Mouse (Mus musculus): ENCODE data around the gene Dzip1.
A peak's percentile ranks its signal among the peaks of the same experiment; 100 is the strongest.

Gene Dzip1

DNA sequence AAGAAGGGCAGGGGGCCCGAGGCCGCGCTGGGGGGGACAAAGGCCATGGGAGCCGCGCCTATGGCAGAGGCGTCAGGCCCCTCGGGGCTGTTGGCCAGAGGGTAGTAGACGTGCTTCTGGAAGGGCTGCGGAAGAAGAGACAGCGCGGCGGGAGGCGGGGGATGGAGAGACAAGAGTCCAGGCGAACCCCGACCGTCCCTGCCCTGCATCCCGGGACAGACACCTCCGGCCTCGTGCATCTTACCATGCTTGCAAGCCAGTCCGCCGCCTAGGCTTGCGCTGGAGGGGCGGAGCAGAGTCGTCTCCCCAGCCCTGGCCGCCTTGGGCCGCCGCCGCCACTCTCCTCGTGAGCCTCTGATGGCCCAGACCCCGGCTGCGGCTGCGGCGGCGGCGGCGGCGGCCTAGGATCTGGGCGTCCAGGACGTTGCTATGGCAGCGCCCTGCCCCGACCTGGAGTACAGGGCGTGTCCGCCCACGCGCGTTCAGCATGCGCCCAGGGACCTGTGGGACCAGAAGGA lies 2.5 kb downstream of the Dzip1 start:
- DNase-seq (ENCODE audit: low read depth, low spot score), result no peak

DNA sequence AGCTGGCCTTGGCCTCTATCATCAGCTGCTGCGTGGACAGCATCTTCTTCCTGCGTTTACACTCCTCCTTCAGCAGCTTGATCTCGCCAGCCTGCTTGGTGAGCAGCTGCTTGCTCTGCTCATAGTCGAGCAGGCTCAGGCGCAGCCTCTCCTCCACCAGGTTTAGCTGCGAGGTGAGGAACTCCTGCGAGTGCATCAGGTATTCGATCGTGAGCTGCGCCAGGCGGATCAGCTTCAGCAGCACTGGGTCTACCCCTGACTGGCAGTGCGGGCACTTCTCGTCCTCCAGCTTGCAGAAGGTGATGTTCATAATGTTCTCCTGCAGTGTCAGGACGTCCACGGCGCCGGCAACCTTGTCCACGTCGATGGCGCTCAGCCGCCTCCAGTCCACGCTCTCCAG lies 3.0 kb downstream of the Dzip1 start:
- no peak for DNase-seq (ENCODE audit: low read depth, low spot score)

DNA sequence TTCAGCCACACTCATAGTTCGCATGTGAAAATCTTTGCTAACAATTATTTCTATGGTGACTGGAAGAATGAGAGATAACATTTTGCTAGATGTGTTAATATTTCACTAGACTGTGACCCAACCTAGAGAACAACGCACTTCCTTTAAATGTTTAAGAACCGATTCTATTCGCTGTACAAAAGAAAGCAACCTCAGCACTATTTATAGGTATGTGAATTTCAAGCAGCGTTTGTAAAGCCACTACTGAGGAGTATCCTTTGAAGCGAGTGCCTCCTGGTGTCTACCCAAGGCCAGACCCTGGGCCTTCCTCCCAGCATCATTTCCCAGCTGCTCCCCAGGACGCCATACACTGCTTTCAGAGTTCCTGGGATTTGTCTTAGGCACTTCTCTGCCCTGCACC lies 4.6 kb downstream of the Dzip1 start:
- no peak for DNase-seq (ENCODE audit: low read depth, low spot score)

DNA sequence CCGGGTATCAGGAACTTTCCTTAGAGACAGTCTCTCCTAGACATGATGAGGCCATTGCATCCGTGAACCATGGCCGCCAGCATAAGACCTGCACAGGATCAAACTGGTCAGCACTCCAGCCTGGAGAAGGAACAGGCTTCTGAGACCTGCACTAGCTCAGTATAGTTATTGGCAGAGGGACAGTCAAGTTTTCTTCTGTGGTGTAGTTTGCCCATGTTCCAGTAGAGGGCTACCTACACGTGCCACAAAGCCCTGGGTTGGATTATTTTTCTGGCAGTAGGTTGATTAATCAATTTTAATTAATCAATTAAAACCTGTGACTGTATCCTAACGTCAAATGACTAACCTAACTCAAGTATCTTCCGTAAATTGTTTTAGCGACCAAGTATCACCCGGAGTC lies 6.2 kb downstream of the Dzip1 start:
- no peak for DNase-seq (ENCODE audit: low read depth, low spot score)

DNA sequence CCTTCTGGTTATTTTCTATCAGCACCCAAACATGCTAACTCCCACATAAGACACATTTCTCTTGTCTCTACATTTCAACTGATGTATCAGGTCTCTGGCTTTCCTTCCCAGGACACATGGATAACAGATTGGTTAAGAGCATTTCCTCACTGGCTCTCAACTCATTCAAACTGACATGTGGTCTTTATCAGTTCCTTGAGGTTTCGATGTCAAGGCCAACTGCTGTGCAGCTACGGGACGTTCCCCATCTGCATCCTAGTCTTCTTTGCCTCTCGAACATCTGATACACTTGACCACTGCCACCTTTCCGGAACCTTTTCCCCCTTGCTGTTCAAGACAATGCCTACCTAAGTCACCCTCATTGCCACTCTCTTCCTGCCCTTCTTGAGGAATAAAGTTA lies 11.6 kb downstream of the Dzip1 start:
- DNase-seq (ENCODE audit: low read depth, low spot score), result no peak

DNA sequence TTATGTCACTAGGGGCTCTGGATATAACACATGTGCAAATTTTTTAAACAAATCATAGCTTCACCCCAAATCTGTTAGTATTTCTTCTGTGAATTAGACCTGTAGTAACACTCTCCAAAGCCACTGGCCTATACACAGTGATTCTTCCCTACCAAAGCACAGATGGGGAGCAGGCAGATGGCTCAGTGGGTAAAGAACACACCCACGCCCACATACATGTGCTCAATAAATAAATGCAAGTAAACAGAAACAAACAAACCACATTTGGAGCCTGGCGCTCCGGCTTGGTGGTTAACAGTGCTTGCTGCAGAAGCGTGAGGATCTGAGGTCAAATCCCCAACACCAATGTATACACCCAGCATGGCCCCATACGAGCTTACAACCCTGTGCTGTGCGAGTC lies 13.7 kb downstream of the Dzip1 start:
- DNase-seq (ENCODE audit: low read depth, low spot score), result no peak

DNA sequence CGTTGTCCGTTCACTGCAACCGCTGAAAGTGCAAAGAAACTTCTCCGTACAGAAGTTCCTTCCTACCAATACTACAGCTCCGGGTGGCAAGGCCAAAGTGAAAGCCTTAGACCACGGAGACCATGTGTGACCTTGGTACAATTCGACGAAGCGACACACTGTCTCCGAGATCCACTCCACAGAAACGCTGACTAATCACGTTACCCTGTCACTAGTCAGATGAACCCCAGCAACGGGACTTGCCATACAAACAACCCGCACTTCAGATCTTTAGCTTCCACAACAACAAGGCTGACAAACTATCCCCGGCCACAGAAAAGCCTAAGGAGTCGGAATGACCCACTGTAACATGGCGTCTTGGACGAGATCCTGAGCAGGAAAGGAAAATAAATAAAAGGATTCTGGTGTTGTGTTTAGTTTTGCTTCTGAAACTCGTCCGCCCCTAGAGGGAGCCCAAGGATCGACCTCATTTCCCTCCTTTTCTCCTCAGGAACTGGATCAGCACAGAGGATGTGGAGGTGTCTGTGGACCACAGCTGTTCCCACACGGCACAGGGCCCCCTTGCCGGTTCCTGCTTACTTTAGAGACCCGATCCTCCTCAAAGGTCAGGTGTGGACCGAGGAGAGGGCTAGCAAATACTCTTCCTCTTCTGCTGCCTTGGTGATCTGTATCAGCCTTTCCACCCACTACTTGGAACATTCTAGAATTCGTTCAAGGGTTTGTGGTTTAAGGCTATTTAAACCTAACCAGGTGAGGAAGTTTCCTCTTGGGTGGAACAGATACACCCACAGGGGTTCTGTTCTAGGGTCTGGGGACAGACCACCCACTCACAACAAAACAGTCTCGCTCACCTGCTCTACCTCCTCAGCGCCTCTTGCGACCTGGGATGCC lies 14.7 kb downstream of the Dzip1 start:
- no peak for DNase-seq (ENCODE audit: low read depth, low spot score)

DNA sequence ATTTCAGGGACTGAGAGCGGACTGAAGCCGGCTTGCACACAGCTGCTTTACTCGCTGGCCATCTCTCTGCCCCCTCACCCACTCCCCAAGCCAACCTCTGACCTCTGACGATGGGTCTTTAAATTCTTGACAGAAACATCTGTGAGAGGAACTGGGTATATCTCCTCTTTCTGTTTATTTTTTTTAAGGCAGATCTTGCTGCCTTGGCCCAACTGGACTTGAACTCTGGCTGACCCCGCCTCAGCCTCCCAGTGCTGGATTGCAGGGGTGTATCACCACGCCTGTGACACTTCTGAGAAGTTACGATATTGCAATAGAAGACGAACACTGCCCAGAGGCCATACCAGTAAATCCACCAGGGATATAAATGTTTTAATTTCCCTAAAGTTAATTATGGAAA lies 15.4 kb downstream of the Dzip1 start:
- no peak for DNase-seq (ENCODE audit: low read depth, low spot score)

DNA sequence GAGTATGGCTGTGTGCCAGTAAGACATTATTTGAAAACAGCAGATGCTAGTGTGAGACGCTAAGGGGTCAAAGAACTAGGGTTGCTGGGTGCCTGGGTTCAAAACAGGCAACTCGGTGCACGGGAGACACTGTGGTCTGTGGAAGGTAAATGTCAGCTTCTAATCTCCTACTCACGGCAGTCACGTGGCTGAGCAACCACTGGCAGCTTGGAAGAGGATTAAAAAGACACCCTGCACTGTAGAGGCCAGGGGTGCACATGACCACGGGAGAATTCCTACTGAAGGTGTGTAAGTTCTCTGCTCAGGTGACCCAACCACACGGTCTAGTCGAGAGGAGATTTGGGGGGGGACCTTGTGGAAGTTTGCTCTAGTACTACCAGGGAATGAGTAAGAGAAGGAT lies 17.7 kb downstream of the Dzip1 start:
- no peak for DNase-seq (ENCODE audit: low read depth, low spot score)

DNA sequence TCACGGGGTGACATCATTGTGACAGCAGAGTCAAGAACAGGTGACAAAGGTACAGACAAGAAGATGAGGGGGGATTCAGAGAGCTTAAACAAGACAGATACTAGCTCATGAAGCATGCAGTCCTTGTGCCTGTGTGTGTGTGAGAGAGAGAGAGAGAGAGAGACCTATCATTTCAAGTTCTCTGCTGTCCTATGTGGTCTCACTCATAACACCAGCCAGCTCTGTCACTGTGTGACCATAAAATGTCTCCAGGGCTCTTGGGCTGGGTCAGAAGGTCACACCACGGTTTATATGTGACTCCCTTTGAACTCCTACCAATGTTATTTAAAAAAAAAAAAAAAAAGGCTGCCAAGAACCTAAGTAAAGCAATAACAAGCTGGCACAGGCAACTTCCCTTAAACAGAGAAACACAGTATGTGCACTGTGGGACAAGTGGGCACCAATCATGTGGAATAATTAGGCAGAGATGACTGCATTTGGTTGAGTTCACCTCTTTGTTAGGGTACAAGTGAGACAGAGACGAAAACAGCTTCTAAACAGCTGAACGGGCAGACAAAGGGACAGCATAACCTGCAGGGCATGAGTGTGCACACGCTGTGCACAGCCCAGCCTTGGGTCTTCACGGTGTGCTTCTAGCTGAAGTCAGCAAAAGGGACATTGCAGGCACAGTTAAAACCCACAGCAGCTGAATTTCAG lies 21.2 kb downstream of the Dzip1 start:
- no peak for DNase-seq (ENCODE audit: low read depth, low spot score)

DNA sequence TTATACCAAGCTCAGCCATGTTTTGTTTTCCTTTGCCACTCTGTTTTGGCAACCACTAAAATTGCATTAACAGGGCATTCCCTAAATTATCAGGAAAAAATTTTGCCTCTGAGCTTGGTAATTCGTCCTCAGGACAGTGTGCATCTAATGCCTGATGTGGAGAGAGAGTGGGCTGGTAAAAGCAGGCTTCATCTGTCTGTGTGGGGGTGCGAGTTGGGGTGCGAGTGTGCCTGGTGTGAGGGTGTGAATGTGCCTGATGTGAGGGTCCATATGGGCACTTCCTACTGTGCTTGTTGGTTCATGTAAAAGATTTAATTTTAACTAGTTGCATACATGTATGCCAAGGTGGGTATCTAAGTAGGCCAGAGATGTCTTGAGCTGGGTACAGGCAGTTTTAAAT lies 21.9 kb downstream of the Dzip1 start:
- DNase-seq (ENCODE audit: low read depth, low spot score), result peak; percentile 72

DNA sequence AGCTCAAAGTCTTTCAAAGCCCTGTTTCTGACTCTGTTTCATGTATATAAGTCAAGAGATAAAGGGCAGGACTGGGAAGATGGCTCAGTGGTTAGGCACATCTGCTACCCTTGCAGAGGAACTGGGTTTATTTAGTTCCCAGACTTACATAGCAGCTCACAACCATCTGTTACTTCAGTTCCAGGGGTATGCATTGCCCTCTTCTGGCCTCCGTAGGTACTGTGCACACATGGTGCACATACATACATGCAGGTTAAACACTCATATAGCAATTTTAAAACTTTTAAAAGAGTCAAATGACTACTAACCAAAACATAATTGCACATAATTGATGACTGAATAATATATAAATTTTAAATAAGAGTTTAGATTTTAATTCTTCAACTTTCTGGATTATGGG lies 24.3 kb downstream of the Dzip1 start:
- no peak for DNase-seq (ENCODE audit: low read depth, low spot score)

DNA sequence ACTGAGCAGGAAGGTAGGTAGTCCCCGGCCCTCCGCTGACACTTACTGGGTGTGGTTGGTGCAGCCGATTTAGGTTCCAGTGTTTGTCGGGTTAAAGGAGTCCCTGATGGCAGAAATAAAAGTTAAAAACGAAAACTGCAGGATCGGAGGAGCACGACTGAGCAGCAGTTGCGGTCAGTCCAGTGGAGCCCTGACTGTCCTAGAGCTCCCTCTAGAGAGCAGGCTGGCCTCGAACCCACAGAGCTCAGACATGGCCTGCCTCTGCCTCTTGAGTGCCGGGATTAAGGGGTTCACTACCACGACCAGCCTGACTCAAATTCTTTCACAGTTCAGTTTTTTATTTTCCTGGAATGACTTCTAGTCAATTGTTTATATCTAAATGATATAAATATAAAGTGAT lies 25.3 kb downstream of the Dzip1 start:
- no peak for DNase-seq (ENCODE audit: low read depth, low spot score)

DNA sequence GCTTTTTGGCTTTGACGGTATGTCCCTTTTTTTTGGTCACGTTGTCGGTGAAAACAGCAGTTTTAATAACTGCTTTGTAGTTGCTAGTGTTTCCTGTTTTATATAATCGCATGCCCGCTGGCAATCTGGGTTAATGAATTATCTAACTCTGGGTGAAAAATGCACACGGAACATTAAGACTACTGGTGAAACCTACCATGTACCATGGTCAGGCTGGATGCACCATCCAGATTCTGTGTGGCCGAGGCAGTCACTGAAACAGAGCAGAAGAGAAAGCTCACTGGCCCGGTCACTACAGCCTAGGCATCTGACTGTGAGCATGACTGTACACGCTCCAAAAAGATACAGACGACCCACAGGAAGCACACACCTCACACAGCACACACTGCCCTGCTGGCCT lies 29.6 kb downstream of the Dzip1 start:
- DNase-seq (ENCODE audit: low read depth, low spot score), result no peak

DNA sequence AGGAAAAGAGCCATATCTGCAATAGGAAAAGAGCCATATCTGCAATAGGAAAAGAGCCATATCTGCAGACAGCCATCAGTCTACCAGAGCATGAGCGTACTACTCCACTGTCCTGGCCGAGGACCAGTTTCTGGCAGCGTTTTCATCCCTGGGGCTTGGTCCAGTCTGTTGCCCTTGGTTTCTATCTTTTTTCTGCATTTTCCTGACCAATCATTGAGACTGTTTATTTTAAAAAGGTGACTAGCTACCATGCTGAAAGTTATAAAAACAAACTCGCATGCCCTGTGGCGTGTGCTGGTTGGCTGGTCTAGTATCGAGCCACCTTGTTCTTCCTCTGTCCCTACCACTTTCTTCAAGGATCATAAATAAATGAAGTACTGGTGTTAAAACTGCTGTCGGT lies 30.0 kb downstream of the Dzip1 start:
- DNase-seq (ENCODE audit: low read depth, low spot score), result no peak

DNA sequence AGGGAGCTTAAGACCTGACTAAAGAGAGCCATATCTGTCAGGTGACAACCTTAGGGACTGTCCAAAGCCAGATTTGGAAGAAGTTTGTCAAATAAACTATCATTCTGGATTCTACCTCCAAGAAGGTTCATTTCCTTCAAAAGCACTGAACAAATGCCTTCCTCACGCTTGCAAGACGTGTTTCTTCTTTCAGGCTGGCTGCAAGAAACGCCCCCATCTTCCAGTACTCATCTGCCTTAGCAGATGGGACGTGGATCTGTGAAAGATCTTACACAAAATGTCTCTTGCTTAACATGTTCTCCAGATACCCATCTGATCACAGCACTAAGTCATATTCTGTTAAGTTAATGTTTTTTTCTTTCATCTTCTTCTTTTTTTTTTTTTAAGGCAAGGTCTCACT lies 35.2 kb downstream of the Dzip1 start:
- peak; percentile 94 for DNase-seq (ENCODE audit: low read depth, low spot score)

DNA sequence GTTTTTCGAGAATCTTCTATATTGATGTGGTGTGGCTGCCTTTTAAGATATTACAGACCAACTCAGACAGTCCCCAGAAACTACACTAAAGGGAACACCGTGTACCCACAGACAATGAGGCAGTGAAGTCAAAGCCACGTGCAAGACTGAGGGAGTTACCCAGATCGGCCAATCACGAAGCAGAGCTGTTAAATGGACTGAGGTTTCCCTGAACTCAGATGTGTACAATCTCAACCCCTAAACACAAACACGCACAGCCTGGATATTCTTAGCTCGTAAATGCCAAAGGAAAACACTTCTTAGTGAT lies 41.1 kb downstream of the Dzip1 start:
- DNase-seq (ENCODE audit: low read depth, low spot score), result no peak

DNA sequence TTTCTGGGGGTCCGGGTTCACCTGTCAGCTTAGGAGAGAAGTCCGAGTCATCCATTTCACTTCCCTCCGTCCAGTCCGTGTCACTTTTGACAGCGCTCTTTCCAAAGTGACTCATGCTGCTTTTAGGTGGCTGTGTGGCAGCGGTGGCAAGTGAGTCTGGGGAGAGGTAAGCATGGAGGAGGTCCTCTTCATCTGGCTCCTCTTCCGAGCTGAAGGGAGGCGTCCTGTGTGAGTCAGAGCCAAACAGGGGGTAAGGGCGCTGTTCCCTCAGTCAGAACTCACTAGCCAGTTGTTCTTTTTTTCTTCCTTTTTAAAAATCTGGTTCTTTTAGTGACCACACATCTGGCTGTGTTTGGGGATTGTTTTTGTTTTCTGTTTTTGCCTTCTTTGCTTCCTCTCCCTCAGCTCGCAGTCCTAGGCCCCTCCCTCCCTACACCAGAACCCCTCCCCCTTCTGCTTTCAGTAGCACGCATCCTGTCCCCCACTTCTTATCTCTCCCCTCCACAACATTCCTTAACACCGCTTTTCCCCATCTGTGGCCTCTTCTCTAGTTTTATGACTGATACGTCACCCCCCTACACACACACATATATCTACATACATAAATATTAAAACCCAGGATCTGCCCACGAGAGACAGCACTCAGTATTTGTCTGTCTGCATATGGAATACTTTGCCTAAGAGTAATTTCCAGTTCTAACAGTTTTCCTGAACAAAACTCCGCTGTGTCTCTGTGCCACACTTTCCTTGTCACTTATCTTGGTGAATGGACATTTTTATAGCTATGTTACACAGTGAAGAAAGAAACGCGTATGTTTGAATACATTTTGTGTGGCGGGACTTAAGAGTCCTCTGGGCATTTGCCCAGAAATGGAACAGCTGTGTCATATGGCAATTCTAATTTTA lies 41.7 kb downstream of the Dzip1 start:
- peak; percentile 45 for DNase-seq (ENCODE audit: low read depth, low spot score)

DNA sequence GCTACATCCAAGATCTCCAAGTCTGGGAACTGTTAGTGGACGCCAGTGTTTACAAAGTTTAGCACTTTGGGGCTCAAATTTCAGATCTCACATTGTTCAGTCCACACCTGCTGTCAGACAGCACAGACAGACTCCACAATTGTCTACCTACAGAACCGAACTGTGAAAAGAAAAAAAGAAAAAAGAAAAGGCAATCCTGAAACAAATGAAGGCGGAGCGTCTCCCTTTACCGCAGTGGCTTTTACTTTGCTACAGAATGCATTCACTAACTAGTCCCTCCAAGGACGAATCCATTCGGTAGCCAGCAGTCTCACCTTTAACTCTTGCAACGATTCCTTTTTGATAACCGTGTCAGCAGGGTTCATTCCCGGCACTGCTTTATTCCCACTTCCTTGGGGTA lies 44.6 kb downstream of the Dzip1 start:
- DNase-seq (ENCODE audit: low read depth, low spot score), result no peak

DNA sequence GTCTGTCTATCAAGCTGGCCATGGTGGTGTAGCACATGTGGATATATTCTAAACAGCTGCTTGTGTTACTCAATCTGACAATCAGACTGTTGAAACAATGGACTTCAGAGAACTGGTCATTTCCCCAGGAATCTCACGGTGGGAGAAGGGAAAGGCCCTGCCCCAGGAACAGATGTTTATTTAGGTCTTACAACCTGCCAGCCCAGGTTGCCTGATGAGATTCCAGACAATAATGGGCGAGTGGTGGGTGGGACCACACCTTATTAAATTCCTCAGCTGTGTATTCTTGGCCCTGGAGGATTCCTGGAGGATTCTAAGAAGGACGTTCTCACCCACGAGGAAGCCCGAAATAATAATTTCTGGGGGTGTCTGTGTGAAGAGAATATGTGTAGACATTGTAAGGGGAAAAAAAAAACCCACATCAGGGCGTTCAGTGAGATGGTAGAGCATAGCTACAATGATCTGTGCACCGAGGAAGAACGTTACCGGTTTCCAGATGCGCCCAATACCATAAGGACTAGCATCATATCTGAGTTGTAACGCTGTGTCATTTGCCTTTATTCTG lies 46.8 kb downstream of the Dzip1 start:
- DNase-seq (ENCODE audit: low read depth, low spot score), result peak; percentile 39

DNA sequence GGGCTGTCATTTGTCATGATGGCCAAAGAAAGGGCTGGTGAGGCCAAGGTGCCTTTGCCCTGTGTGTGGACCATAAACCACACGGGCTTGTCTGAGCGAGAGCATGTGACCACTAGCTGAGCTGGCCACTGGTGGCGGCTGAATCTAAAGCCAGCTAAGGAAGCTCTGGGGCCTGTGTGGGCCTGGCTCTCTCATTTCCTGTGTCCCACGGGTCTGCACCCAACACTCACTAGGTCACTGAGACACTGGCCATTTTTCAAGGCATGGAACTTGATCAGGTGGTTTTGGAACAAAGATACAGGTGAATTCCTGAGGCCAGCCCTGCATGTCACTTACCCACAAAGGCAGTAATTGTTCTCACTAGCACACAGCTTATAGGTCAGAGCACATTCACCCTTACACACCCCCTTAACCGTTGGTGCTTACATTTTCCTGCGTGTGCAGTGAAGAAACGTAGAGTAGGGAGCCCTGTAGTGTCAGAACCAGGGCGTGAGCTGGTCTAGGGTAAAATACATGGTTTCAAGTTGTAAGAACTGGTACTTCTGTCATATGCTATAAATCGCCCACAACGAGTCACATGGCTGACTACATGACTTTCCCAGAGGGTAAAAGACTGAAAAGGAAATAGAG lies 50.4 kb downstream of the Dzip1 start:
- DNase-seq (ENCODE audit: low read depth, low spot score), result no peak
